Mouse (Mus musculus) layer of hippocampus, adult 9-11 months (tissue): ENCODE data around the gene Gm2174.

ENCODE experiments used
- DNase-seq: peaks from one replicate; pipeline ENCODE4 v3.0.0; 2022

Gene Gm2174

GRCm38 (mm10) chrX:56447524-56448015 lies at the start of gene Gm2174:
Gm2174 (plus strand) TSS chrX:56447965.
- no peak for DNase-seq

GRCm38 (mm10) chrX:56404646-56405045 lies 43.1 kb upstream of the Gm2174 start:
- DNase-seq: no peak

- no peak for DNase-seq
Measured at GRCm38 (mm10) chrX:56405482-56405881, 42.3 kb upstream of the Gm2174 start.

GRCm38 (mm10) chrX:56406128-56406527 lies 41.6 kb upstream of the Gm2174 start:
- DNase-seq: no peak

- DNase-seq: peak; percentile 5
Measured at GRCm38 (mm10) chrX:56416277-56416676, 31.5 kb upstream of the Gm2174 start.

GRCm38 (mm10) chrX:56417541-56417940 lies 30.2 kb upstream of the Gm2174 start:
- no peak for DNase-seq

GRCm38 (mm10) chrX:56430601-56431000 lies 17.2 kb upstream of the Gm2174 start:
- no peak for DNase-seq

GRCm38 (mm10) chrX:56435758-56436283 lies 11.9 kb upstream of the Gm2174 start:
- no peak for DNase-seq

- peak; percentile 46 for DNase-seq
Measured at GRCm38 (mm10) chrX:56446487-56447428, 1.0 kb upstream of the Gm2174 start.

GRCm38 (mm10) chrX:56454671-56455371 lies 7.1 kb downstream of the Gm2174 start, which contains the start of gene Ints6l:
Ints6l (plus strand) TSS chrX:56454857.
- peak; percentile 89 for DNase-seq

GRCm38 (mm10) chrX:56455372-56456246 lies 7.8 kb downstream of the Gm2174 start:
- DNase-seq: peak; percentile 94

GRCm38 (mm10) chrX:56456379-56456778 lies 8.6 kb downstream of the Gm2174 start:
- DNase-seq: peak; percentile 14

GRCm38 (mm10) chrX:56462020-56462933 lies 14.5 kb downstream of the Gm2174 start:
- no peak for DNase-seq

- no peak for DNase-seq
Measured at GRCm38 (mm10) chrX:56464906-56465305, 17.1 kb downstream of the Gm2174 start.

- no peak for DNase-seq
Measured at GRCm38 (mm10) chrX:56467688-56468087, 19.9 kb downstream of the Gm2174 start.

- DNase-seq: no peak
Measured at GRCm38 (mm10) chrX:56468422-56468821, 20.7 kb downstream of the Gm2174 start.

GRCm38 (mm10) chrX:56474035-56474434 lies 26.3 kb downstream of the Gm2174 start:
- no peak for DNase-seq

GRCm38 (mm10) chrX:56477553-56477952 lies 29.8 kb downstream of the Gm2174 start:
- DNase-seq: no peak

- peak; percentile 34 for DNase-seq
Measured at GRCm38 (mm10) chrX:56481906-56482305, 34.1 kb downstream of the Gm2174 start.

GRCm38 (mm10) chrX:56489758-56490157 lies 42.0 kb downstream of the Gm2174 start:
- DNase-seq: peak; percentile 51

GRCm38 (mm10) chrX:56497241-56497640 lies 49.5 kb downstream of the Gm2174 start:
- no peak for DNase-seq
